Mouse (Mus musculus): Measurements from ENCODE around the gene Pgrmc1. TPM values are rescaled to one million over a fixed set of nuclear protein-coding genes. Genes with fewer than 3 reads are reported as not detected.

The Pgrmc1 gene
- total RNA-seq, 2 experiments from 2014 or later, result 307 to 330 TPM

DNA sequence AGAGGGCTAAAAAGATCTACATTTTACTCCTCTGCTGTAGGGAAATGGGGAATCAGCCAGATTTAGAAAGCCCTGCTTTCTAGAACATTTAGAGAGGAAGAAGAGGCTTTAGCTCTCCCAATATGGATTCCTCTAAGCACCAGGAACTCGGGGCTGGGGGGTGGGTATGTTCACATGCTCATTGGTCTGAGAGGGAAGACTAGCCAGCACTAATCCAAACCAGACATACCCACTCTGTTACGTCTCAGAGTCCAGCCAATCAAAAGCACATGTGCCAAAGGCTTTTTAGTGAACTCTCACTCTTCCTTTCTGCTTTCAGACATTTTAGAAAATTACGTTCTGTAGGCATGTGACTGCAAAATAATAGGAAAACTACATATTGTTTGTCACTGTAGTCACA lies 1.6 kb downstream of the Pgrmc1 start:
- DNase-seq (ENCODE audit: low spot score in 2 of 2), result no peak
- intact Hi-C loops (cut with DNase I), result no loop called here

DNA sequence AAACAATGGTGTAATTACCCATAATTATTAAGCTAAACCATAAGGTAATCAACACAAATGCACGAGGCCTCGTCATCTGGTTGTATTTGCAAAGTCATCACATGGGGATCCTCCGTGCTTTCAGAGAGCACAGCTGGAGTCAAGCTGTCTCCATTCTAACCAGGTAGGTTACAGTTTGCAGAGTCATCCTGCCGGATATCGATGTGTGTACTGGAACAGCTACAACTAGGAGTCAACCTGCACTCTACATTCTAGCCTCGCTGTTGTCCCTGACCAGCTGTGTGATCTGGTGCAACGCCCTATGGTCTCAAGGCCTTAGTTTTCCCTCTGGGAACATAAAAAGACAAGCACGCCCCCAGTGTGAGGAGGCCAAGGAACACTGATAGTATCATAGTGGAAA lies 2.1 kb downstream of the Pgrmc1 start:
- intact Hi-C loops (cut with DNase I), result no loop called here
- no peak for DNase-seq (ENCODE audit: low spot score in 2 of 2)

DNA sequence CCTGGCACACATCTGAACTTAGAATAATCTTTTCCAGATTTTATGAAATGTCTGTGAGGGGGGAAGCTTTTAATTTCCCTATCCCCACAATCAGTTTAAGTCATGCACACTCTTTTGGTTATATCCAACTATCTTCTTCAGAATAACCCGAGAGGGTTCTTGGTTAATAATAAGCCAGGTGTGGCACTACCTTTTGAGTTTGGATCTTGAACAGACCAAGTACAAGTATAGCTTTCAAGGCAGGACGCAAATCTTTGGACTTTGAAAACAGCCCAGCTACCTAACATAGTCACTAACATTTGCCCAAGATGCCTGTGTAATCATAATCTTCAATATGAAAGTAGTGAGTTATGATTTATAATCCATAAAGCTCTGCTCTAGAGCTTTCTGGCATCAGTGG lies 4.9 kb downstream of the Pgrmc1 start:
- intact Hi-C loops (cut with DNase I), result no loop called here
- DNase-seq (ENCODE audit: low spot score in 2 of 2), result no peak

DNA sequence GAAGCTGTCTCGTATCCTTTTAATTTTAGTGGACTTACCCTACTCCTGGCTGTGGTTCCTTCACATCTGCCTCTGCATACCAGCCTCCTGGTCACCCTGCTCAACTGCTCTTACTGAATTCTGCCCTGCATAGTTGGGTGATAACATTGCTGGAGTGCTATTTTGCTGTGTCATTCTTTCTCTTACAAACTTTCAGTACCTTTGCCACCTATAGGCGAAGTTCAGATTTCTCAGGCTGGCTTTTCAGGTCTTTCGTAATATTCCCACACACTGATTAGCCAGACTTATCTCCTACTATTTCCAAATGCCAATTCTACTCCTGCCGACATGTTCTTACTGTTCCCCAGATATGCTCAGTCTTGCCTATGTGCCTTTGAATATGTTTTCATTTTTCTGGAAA lies 6.0 kb downstream of the Pgrmc1 start:
- intact Hi-C loops (cut with DNase I), result no loop called here
- no peak for DNase-seq (ENCODE audit: low spot score in 2 of 2)

DNA sequence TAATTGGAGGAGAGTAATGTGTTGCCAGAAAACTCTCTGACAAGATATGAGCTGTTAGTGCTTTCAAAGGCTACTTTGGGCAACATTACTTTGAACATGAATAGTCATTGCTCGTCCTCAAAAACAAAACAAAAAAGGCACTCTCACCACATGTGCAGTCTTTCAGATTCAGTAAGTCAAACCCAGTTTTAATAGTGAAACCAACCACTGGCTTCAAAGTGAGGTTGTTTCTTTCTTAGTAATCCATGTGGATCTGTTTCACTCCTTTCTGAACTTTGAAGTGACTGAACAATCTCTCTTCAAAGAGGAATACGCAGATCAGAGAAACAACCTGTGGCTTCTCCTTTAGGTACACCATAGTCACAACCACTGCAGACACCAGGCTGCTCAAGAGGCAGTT lies 11.1 kb downstream of the Pgrmc1 start:
- DNase-seq (ENCODE audit: low spot score in 2 of 2), result no peak
- intact Hi-C loops (cut with DNase I), result no loop called here

DNA sequence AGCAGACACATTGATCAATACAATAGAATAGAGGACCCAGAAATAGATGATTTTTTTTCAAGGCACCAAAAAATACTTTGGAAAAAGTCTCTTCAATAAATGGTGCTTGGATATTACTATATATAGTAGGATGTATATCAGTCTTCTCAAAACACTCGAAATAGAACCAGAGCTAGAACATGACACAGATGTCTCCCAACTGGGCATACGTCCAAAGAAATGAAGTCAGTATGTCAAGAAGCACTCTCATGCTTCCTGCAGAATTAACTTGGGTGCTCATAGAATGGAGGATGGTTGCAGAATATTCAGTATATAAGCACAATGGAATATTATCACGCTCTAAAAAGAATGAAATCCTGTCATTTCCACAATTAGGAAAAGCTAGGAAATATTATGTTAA lies 30.1 kb downstream of the Pgrmc1 start:
- peak in 1 of 2 experiments; percentile 70 for DNase-seq (ENCODE audit: low spot score in 2 of 2)
- intact Hi-C loops (cut with DNase I), result no loop called here

DNA sequence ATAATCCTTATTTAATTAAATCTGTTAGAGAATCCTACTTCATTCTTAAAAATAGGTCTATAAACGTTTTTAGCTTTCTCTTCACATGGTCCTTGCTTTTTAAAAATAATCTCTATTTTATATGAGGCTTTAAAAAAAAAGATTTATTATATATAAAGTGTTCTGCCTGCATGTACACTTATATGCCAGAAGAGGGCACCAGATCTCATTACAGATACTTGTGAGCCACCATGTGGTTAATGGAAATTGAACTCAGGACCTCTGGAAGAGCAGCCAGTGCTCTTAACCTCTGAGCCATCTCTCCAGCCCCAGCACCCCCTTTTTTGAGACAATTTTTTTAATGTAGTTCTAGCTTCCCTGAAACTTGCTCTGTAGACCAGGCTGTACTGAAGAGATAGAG lies 32.8 kb downstream of the Pgrmc1 start:
- intact Hi-C loops (cut with DNase I), result loop anchor here (5.0 kb wide), 1 partner anchor 177 kb away; no protein-coding TSS in a partner anchor

DNA sequence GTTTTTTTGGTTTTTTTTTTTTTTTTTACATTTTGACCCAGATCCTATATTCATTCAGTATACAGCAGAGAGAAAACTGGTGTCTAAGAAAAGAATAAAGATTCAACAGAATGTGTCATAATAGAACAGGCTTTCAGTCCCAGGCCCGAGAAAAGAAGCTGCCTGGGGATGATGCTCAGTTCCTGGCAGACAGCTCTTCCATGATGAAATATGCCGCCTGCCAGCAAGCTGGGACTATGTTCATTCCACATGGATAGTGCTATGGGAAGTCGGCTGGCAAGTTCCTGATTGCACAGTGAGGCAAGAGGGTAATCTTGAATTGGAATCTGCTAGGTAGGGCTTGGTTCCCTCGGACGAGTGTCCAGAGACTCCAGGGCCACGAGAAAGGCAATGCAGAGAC lies 42.0 kb downstream of the Pgrmc1 start:
- intact Hi-C loops (cut with DNase I), result loop anchor here (5.0 kb wide), 1 partner anchor 157 kb away; the partner anchor contains the start of gene Slc25a5
- DNase-seq (ENCODE audit: low spot score in 2 of 2), result peak in 1 of 2 experiments; percentile 73

More for the DNA sequence above, 32.8 kb downstream of the Pgrmc1 start:
- no peak for DNase-seq (ENCODE audit: low spot score in 2 of 2)

DNA sequence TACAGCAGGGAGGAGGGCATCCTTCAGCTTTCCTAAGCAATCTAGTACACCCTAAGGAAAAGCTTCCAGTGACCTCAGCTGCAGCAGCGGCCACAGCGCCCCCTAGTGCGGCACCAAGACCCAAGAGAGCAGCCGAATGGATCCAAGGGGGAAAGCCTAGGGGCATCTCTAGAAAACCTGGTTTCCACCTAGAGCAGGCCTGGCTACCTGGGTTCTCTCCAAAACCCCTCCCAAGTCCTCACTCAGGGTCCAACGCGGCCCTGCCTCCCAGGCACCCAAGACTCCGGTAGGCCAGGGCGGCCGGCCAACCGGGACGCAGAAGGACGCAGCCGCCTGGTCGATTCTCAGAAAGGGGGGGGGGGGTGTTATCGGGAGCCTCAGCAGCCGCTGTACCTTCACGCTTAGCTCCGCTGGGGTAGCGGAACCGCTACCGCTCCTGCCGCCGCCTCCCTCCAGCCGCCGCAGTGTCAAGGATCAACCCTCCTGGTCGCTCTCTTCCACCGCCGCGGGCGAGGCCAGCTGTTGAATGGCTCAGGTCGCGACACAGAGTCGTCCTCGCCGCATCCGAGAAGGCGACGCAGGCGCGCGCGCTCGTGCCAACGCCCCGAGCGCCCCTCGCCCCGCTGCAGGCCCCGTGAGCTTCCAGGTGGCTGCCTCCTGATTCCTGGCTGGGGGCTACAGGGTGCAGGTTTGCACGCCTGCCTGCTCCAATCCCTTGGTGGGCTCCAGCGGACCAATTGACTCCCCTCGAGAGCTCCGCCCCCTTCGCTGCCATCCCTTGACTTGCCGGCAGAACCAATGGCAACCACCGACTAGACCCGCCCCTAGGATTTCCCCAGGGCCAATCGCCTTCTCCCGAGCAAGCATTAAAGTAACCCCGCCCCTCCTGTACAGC lies 46.9 kb downstream of the Pgrmc1 start, which contains the start of gene Akap17b:
Akap17b (minus strand) TSS at position 739 of the 895 bp plus-strand sequence.
- peak; percentile 78 to 88 for DNase-seq (ENCODE audit: low spot score in 2 of 2)
- intact Hi-C loops (cut with DNase I), result loop anchor here (2.0 to 5.0 kb wide), 2 partner anchors 100 to 152 kb away; partner anchors contain the start of gene Slc25a5

Other genes starting within 250 kb of the Pgrmc1 start
- not detected for gene Gm6268, start 196.9 kb upstream of the Pgrmc1 start, total RNA-seq (2021)
- under 1 TPM in 1 of 2 experiments, not detected in 1; 0.53 TPM for gene Gm14569, start 106.4 kb upstream of the Pgrmc1 start, total RNA-seq (2021)
- 10 to 100 TPM; 12.6 to 12.8 TPM for gene Akap17b, start 47.2 kb downstream of the Pgrmc1 start, total RNA-seq (2021)
- under 1 TPM; 0.55 to 0.62 TPM for gene Slc25a43, start 145.5 kb downstream of the Pgrmc1 start, total RNA-seq (2021)
- 100 to 1,000 TPM; 343 to 350 TPM for gene Slc25a5, start 197.4 kb downstream of the Pgrmc1 start, total RNA-seq (2021)